Mouse (Mus musculus): ENCODE measurements around the gene Psrc1. TPM values are rescaled to one million over a fixed set of nuclear protein-coding genes. Genes with fewer than 3 reads are reported as not detected.

Psrc1 gene
- polyA plus RNA-seq, 1 experiment from 2014 or later = 19.3 TPM

GRCm38 (mm10) chr3:108402528-108402920 lies 18.9 kb downstream of the Psrc1 start:
- 93% methylated on average over 15 of the region's 15 CpGs for WGBS
- Histone ChIP-seq H3K36me3 (ENCODE audit: control insufficient read depth, insufficient read depth, low read length) (0 out of 2 replicates have a peak, but pooled peaks cover 3% of the 10 kb centered on the region), H3K27me3 (ENCODE audit: control insufficient read depth, insufficient read depth, low read length) (0 out of 2 replicates have a peak, but pooled peaks cover 4% of the 10 kb centered on the region), H3K4me2 (ENCODE audit: low read length) (no peak overlapping the region), H3K4me1 (ENCODE audit: control insufficient read depth in 2 of 2, insufficient read depth in 2 of 2, low read length in 2 of 2) (no peaks in the 10 kb centered on the region; a peak in 1 of 4 replicates), H3K9ac (ENCODE audit: low read length) (no peak overlapping the region), H3K9me3 (ENCODE audit: control insufficient read depth, low read length) (no peaks in the 10 kb centered on the region), H3K27ac (replicated peaks in 1 of 2; ENCODE audit: control insufficient read depth in 1 of 2, insufficient read depth in 1 of 2, low read depth in 2 of 2, low read length in 2 of 2) (no peak overlapping the region), H3K4me3 (ENCODE audit: control insufficient read depth in 1 of 2, insufficient read depth in 1 of 2, low read depth in 1 of 2, low read length in 2 of 2) (no peak overlapping the region)
- no peak for ATAC-seq (ENCODE audit: insufficient number of reproducible peaks, insufficient read depth, low FRiP score, low read depth)

GRCm38 (mm10) chr3:108405536-108406305 lies 22.1 kb downstream of the Psrc1 start:
- ATAC-seq (ENCODE audit: insufficient number of reproducible peaks, insufficient read depth, low FRiP score, low read depth) = no peak

GRCm38 (mm10) chr3:108406306-108406885 lies 22.8 kb downstream of the Psrc1 start:
- Histone ChIP-seq H3K9ac (ENCODE audit: low read length) (no peak overlapping the region), H3K9me3 (ENCODE audit: control insufficient read depth, low read length) (no peaks in the 10 kb centered on the region), H3K36me3 (ENCODE audit: control insufficient read depth, insufficient read depth, low read length) (no peaks in the 10 kb centered on the region), H3K27ac (replicated peaks in 1 of 2; ENCODE audit: control insufficient read depth in 1 of 2, insufficient read depth in 1 of 2, low read depth in 2 of 2, low read length in 2 of 2) (no peak overlapping the region), H3K4me2 (ENCODE audit: low read length) (no peak overlapping the region), H3K4me3 (ENCODE audit: control insufficient read depth in 1 of 2, insufficient read depth in 1 of 2, low read depth in 1 of 2, low read length in 2 of 2) (no peak overlapping the region), H3K4me1 (ENCODE audit: control insufficient read depth in 2 of 2, insufficient read depth in 2 of 2, low read length in 2 of 2) (peaks cover 0 to under 1% of the 10 kb centered on the region in 2 experiments; a peak in 2 of 4 replicates), H3K27me3 (ENCODE audit: control insufficient read depth, insufficient read depth, low read length) (0 out of 2 replicates have a peak, but pooled peaks cover 4% of the 10 kb centered on the region)
- 85% methylated on average over 24 of the region's 24 CpGs for WGBS
- ATAC-seq (ENCODE audit: insufficient number of reproducible peaks, insufficient read depth, low FRiP score, low read depth) = no peak

More at GRCm38 (mm10) chr3:108405536-108406305, 22.1 kb downstream of the Psrc1 start:
- no peak overlapping the region for H3K27ac ChIP-seq (replicated peaks in 1 of 2; ENCODE audit: control insufficient read depth in 1 of 2, insufficient read depth in 1 of 2, low read depth in 2 of 2, low read length in 2 of 2)
- H3K4me2 ChIP-seq (ENCODE audit: low read length) = no peak overlapping the region
- H3K4me1 ChIP-seq (ENCODE audit: control insufficient read depth in 2 of 2, insufficient read depth in 2 of 2, low read length in 2 of 2) = no peaks in the 10 kb centered on the region; a peak in 1 of 4 replicates
- H3K9me3 ChIP-seq (ENCODE audit: control insufficient read depth, low read length) = no peaks in the 10 kb centered on the region
- H3K27me3 ChIP-seq (ENCODE audit: control insufficient read depth, insufficient read depth, low read length) = 0 out of 2 replicates have a peak, but pooled peaks cover 4% of the 10 kb centered on the region
- no peak overlapping the region for H3K4me3 ChIP-seq (ENCODE audit: control insufficient read depth in 1 of 2, insufficient read depth in 1 of 2, low read depth in 1 of 2, low read length in 2 of 2)
- no peaks in the 10 kb centered on the region for H3K36me3 ChIP-seq (ENCODE audit: control insufficient read depth, insufficient read depth, low read length)
- H3K9ac ChIP-seq (ENCODE audit: low read length) = no peak overlapping the region
- 43% methylated on average over 14 of the region's 14 CpGs for WGBS

- H3K4me1 ChIP-seq (ENCODE audit: control insufficient read depth in 2 of 2, insufficient read depth in 2 of 2, low read length in 2 of 2) = peaks cover 0 to 4% of the 10 kb centered on the region in 2 experiments; a peak in 2 of 4 replicates
- H3K27me3 ChIP-seq (ENCODE audit: control insufficient read depth, insufficient read depth, low read length) = 0 out of 2 replicates have a peak, but pooled peaks cover 4% of the 10 kb centered on the region
- no peak overlapping the region for H3K4me3 ChIP-seq (ENCODE audit: control insufficient read depth in 1 of 2, insufficient read depth in 1 of 2, low read depth in 1 of 2, low read length in 2 of 2)
- ATAC-seq (ENCODE audit: insufficient number of reproducible peaks, insufficient read depth, low FRiP score, low read depth) = no peak
- H3K4me2 ChIP-seq (ENCODE audit: low read length) = no peak overlapping the region
- peaks cover 4% of the 10 kb centered on the region; the same call in 1 of the 2 replicates for H3K9me3 ChIP-seq (ENCODE audit: control insufficient read depth, low read length)
- no peak overlapping the region for H3K9ac ChIP-seq (ENCODE audit: low read length)
- 0 out of 2 replicates have a peak, but pooled peaks cover 3% of the 10 kb centered on the region for H3K36me3 ChIP-seq (ENCODE audit: control insufficient read depth, insufficient read depth, low read length)
- no peak overlapping the region for H3K27ac ChIP-seq (replicated peaks in 1 of 2; ENCODE audit: control insufficient read depth in 1 of 2, insufficient read depth in 1 of 2, low read depth in 2 of 2, low read length in 2 of 2)
- 84% methylated on average over 8 of the region's 8 CpGs for WGBS
These were observed 24.9 kb downstream of the Psrc1 start for GRCm38 (mm10) chr3:108408517-108409008.

- Histone ChIP-seq H3K27me3 (ENCODE audit: control insufficient read depth, insufficient read depth, low read length) (peaks cover 6% of the 10 kb centered on the region; the same call in 1 of the 2 replicates), H3K36me3 (ENCODE audit: control insufficient read depth, insufficient read depth, low read length) (0 out of 2 replicates have a peak, but pooled peaks cover 5% of the 10 kb centered on the region), H3K27ac (replicated peaks in 1 of 2; ENCODE audit: control insufficient read depth in 1 of 2, insufficient read depth in 1 of 2, low read depth in 2 of 2, low read length in 2 of 2) (no peak overlapping the region), H3K9me3 (ENCODE audit: control insufficient read depth, low read length) (peaks cover 6% of the 10 kb centered on the region; the same call in 1 of the 2 replicates), H3K4me2 (ENCODE audit: low read length) (no peak overlapping the region), H3K4me1 (ENCODE audit: control insufficient read depth in 2 of 2, insufficient read depth in 2 of 2, low read length in 2 of 2) (peaks cover 0 to 4% of the 10 kb centered on the region in 2 experiments; a peak in 2 of 4 replicates), H3K9ac (ENCODE audit: low read length) (no peak overlapping the region), H3K4me3 (ENCODE audit: control insufficient read depth in 1 of 2, insufficient read depth in 1 of 2, low read depth in 1 of 2, low read length in 2 of 2) (no peak overlapping the region)
- WGBS = 60% methylated on average over 8 of the region's 8 CpGs
- ATAC-seq (ENCODE audit: insufficient number of reproducible peaks, insufficient read depth, low FRiP score, low read depth) = no peak
These were observed 26.2 kb downstream of the Psrc1 start for GRCm38 (mm10) chr3:108409656-108410358.

GRCm38 (mm10) chr3:108410359-108410714 lies 26.7 kb downstream of the Psrc1 start:
- H3K4me2 ChIP-seq (ENCODE audit: low read length) = no peak overlapping the region
- H3K9ac ChIP-seq (ENCODE audit: low read length) = no peak overlapping the region
- no peak overlapping the region for H3K27ac ChIP-seq (replicated peaks in 1 of 2; ENCODE audit: control insufficient read depth in 1 of 2, insufficient read depth in 1 of 2, low read depth in 2 of 2, low read length in 2 of 2)
- H3K4me1 ChIP-seq (ENCODE audit: control insufficient read depth in 2 of 2, insufficient read depth in 2 of 2, low read length in 2 of 2) = peaks cover 3 to 9% of the 10 kb centered on the region in 2 experiments; a peak in 2 of 4 replicates
- WGBS = 49% methylated on average over 5 of the region's 5 CpGs
- 0 out of 2 replicates have a peak, but pooled peaks cover 5% of the 10 kb centered on the region for H3K36me3 ChIP-seq (ENCODE audit: control insufficient read depth, insufficient read depth, low read length)
- ATAC-seq (ENCODE audit: insufficient number of reproducible peaks, insufficient read depth, low FRiP score, low read depth) = no peak
- no peak overlapping the region for H3K4me3 ChIP-seq (ENCODE audit: control insufficient read depth in 1 of 2, insufficient read depth in 1 of 2, low read depth in 1 of 2, low read length in 2 of 2)
- H3K9me3 ChIP-seq (ENCODE audit: control insufficient read depth, low read length) = peaks cover 6% of the 10 kb centered on the region; the same call in 1 of the 2 replicates
- peaks cover 9% of the 10 kb centered on the region; the same call in 1 of the 2 replicates for H3K27me3 ChIP-seq (ENCODE audit: control insufficient read depth, insufficient read depth, low read length)
